Mouse (Mus musculus) brain, embryonic 14.5 days (tissue): ENCODE results near the gene Rnf182.

ENCODE experiments used
- CTCF ChIP-seq: fragments of 200-500 bp; IDR thresholded peaks from 2 replicates; pipeline ENCODE4 v1.5.1; 2012; ENCODE audit warnings: inconsistent platforms, mild to moderate bottlenecking, moderate library complexity, borderline replicate concordance; ENCODE audit not compliant: insufficient read depth, insufficient read length; ENCODE audit errors: extremely low read depth
- POLR2A ChIP-seq: fragments of 200-500 bp; IDR thresholded peaks from 2 replicates; pipeline ENCODE4 v1.6.1; 2012; ENCODE audit warnings: mild to moderate bottlenecking, inconsistent platforms, borderline replicate concordance; ENCODE audit not compliant: poor library complexity, insufficient read depth, insufficient read length, severe bottlenecking; ENCODE audit errors: extremely low read depth

GRCm38 (mm10) chr13:43608854-43609253 lies 6.7 kb upstream of the Rnf182 start:
- TF ChIP-seq POLR2A (no peak), CTCF (no peak)
